Mouse (Mus musculus) C2C12 (cell line): ENCODE measurements at regions not wholly inside any gene's neighbourhood (a gene's known extent, or its start where the extent isn't known, plus 50 kb on each side); places are given as distances from the start of the nearest gene placed in this dataset.

Source experiments
- CTCF ChIP-seq: IDR thresholded peaks from one replicate; pipeline ENCODE4 v1.5.1; 2011; ENCODE audit not compliant: control insufficient read depth, insufficient read depth, insufficient read length
- USF1 ChIP-seq: IDR thresholded peaks from one replicate; pipeline ENCODE4 v1.6.1; 2011; ENCODE audit warnings: low read depth, mild to moderate bottlenecking, control low read depth, moderate library complexity

DNA sequence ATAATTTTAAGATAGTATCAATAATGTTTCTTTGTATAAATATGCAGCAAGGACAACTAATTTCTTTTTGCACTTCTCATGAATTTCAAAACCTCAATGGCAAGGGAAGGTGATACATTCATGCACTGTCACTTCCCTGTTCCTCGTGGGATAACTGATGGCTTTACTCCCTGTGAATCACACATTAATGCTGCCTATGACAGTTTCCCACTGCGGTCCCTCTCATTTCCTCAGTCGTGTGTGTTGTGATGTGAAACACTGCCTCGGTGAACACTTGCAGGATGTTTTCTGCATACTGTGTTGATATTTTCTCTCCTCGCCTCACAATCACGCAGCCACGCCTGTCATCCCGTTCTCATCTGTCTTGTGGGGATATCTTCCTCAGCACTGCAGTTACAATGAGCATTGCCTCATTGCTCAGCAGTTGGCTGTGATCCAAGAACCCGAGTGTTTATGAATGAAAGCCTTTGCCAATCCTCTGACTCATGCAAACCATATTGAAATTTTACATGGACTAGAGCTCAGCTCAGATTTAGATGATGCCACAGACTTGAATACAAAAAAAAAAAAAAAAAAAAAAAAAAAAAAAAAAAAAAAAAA lies 425.4 kb upstream of the Slitrk5 start:
- TF ChIP-seq USF1 (no peak), CTCF (no peak)
